Mouse (Mus musculus) heart, postnatal 0 days (tissue): Measurements from ENCODE around the gene Adam1a.

Experiments
- CTCF ChIP-seq: IDR thresholded peaks from 2 replicates; pipeline ENCODE4 v1.5.1; 2016; ENCODE audit warnings: antibody characterized with exemption, control low read depth, low read depth
- EP300 ChIP-seq: IDR thresholded peaks from 2 replicates; pipeline ENCODE4 v1.6.1; 2016; ENCODE audit warnings: antibody characterized with exemption, low read depth

DNA sequence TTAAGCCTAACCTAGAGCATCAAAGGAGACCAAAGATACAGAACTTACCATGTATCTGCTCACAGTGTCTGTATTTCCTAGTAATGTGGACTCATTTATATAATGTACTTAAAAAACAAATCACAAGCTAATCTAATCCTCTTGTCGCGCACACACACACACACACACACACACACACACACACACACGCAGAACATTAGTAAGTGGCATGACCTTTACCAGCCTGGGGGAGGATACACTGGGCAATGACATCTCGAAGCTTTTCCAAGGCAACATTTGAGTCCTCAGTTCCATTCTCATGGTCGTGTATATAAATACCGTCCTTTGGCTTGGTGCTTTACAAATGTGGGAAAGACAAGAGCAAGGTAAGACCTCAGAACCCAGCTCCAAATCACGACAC lies 18.8 kb downstream of the Adam1a start:
- TF ChIP-seq CTCF = no peak
- no peak for TF ChIP-seq EP300
